Mouse (Mus musculus) naive thymus-derived CD4-positive, alpha-beta T cell, adult 2 months (primary cell): ENCODE measurements around the gene Ints7.

Source experiments
- DNase-seq: peaks from one replicate; pipeline ENCODE4 v3.0.0-alpha.2; 2011; ENCODE audit warnings: low read depth

Ints7 gene

GRCm38 (mm10) chr1:191632511-191633095 lies 57.2 kb downstream of the Ints7 start:
- no peak for DNase-seq

DNA sequence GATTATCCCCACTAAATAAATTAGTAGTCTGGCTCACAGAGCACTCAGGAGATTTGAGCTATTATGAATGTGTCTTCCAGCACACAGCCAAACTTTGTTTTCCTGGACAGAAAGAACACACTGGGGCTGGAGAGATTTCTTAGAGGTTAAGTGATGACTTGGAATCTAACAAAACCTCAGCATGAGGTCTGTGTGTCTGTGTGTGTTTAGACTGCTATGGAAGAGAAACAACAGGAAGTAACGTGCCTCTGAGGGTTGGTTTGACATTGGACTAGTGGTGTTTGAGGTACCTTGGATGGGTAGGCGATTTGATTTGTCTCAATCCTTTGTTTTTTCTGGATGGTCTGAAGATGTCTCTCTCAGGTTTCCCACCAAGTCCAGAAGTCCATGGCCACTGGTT lies 58.7 kb downstream of the Ints7 start:
- no peak for DNase-seq

DNA sequence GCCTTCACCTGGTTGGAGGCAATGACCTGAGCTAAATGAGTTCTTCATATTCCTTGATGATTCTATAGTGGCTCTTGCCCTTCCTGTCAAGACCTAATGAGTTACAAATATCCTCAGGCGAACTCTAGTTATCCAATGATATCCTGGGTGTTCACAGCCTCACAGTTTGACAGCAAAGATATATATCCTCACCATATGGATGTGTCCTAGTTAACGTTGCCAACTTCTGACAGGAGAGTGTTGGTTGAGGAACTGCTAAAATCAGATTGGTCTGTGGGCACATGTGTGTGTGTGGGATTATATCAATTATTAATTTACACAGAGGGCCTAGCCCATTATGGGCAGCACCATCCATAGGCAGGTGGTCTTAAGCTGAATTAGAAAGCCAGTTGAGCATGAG lies 63.0 kb downstream of the Ints7 start:
- no peak for DNase-seq

DNA sequence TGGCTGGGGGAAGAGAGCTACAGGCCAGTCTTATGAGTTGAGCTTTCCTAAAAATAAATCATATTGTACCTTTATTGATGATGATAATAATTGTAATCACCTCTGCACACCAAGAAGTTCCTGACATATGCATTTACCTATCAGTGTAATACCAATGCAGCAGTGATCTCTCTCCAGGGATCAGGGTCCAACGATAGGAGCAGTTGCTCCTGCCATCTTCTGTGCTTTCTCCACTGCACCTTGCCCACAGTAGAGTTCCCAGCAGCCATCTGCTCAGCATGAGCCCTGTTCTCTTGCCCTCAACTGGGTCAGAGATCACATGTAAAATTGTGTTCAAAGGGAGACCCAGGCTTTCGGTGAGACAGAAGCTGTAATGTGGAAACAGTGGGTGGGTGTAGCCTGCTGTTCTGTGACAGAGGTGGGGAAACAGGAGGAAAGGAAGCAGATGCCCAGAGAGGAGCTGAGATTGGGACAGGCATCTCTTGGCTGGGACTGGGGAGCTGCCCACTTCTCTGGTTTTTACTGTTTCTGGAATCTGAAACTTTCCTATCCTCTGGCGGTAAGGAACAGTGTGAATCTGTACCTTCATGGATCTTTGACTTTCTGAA lies 63.9 kb downstream of the Ints7 start:
- DNase-seq = no peak

- DNase-seq = no peak
Measured at GRCm38 (mm10) chr1:191640146-191640545, 64.7 kb downstream of the Ints7 start.

DNA sequence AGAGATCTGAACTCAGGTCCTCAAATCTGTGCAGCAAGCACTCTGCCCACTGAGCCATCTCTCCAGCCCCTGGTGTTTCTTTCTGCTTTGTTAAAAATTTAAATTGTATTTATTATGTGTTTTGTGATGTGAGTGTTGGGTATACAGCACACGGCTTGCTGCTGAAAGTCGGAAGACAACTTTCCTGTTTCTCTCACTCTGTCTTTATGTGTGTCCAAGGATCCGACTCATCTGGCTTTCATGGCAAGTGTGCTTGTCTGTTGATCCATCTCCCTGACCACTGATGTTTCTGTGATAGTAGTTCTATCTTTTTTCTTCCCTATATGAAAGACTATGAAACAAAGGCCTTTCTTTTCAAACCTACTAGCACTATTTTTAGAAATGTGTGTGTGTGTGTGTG lies 65.4 kb downstream of the Ints7 start:
- DNase-seq = no peak

GRCm38 (mm10) chr1:191641438-191641837 lies 66.0 kb downstream of the Ints7 start:
- no peak for DNase-seq

GRCm38 (mm10) chr1:191642903-191643302 lies 67.5 kb downstream of the Ints7 start:
- no peak for DNase-seq

DNA sequence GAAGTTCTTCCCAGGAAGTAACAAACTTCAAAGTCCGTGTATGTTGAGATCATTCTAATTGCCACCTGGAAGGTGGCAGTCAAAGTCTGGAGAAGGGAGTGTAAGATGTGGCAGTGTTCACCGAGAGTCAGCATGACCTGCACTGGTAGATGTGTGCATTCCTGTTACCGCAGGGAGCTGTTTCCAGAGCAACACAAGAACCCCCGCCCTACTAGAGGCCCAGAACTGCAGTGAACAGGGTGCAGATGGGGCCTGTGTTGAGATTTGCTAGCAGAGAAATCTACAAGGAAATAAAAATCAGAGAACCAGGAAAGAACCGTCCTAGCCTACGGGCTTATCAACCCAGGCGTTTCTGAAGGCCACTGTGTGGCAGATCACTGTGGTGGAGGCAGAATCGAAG lies 70.5 kb downstream of the Ints7 start:
- no peak for DNase-seq

DNA sequence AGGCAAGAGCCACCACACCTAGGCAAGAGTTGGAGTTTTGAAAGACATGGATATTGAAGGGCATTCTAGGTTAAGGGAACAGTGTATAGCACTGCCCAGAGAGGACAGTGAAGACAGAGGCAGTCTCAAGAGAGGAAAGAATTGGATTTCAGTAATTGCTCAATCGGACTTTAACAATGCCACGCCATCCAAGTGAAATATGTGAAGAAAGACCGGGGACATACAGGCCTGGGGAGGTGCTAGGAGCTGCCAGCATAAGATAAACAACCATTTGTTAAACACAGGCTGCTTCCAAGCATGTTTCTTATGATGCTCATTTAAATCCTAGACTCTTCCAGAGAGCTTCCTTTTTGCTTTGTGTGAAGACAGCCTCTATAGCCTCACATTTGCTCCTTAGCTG lies 72.2 kb downstream of the Ints7 start:
- no peak for DNase-seq

- no peak for DNase-seq
Measured at GRCm38 (mm10) chr1:191659441-191659840, 84.0 kb downstream of the Ints7 start.

DNA sequence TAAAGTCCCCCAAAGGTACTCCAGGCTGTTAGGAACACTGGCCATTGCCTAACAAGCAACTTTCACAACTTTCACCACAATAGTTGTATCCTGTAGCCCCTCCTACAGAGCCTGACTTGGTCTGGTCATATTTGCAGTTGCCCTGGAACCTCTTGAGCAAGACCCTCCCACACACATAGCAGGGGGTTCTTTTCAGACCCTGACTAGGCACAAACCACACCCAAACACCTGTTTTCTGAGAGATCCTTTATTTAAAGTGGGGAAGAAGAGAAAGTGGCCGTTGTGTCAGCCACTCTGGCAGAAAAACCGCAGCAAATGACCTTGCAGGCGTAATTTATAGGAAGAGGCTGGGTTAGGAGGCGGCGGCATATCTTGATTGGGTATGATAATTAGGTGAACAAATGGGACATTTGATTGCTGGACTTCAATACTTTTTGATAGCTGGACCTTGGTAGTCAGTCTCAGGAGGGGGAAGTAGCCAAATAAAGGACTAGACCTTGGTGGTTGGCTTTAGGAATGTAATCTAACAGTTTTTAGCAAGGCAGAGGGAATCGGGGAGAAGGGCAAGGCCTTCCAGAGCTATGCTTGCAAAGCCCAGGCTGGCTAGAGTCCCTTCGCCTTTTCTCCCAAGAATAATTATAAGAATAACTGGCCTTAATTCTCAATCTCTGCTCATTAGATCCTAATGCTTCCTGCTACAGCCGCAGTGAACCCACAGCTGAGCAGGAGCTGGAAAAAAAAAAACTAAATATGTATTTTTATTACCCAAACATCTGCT lies 85.8 kb downstream of the Ints7 start:
- DNase-seq = no peak

- DNase-seq = no peak
Measured at GRCm38 (mm10) chr1:191662178-191662898, 86.9 kb downstream of the Ints7 start.

GRCm38 (mm10) chr1:191662899-191663500 lies 87.6 kb downstream of the Ints7 start:
- no peak for DNase-seq

GRCm38 (mm10) chr1:191663603-191664002 lies 88.2 kb downstream of the Ints7 start:
- no peak for DNase-seq

DNA sequence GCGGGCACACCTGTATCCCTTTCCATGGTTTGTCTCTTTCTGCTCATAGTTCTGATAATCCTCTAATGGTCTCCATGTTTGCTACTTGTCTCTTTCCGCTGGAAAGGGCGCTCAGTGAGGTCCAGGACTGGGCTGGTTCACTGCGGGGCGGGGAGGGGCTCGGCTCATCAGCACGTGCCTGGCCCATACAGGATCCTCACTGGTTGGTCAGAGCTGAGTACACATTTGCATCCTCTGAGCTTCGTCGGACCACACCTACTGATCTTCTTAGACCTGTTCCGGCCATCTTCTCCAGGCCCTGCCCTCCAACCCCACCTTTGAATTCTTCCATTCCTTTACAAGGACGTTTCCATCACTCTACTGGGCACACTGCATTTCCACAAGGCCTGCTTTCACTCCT lies 90.9 kb downstream of the Ints7 start:
- no peak for DNase-seq

DNA sequence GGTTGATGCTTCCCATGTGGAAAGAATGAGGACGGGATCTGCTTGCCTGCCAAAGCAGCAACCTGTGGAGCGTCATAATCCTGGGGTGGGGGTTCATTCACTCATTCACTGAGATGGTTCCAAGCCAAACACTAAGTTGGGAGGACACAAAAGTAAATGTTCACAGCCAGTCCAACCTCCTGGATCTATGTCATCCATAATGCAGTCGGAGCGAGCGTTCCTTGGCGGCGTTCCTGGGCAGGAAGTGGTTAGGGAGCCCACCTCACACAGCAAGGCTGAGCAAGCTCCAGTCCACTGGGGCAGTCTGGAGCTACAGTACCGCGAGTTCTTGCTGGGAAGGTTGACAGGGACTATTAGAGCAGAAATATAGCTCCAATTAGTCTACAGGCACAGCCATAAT lies 92.6 kb downstream of the Ints7 start:
- DNase-seq = no peak
